Mouse (Mus musculus) lung, postnatal 10 days (tissue): Measurements from ENCODE around the gene Ick.
"Not testable (repeated sequence)": the region's sequence is repeated elsewhere in the genome, so short reads cannot be mapped to it uniquely, and the experiment has no call there.

Source experiments
- DNase-seq: peaks from one replicate; pipeline ENCODE4 v3.0.0; 2021

Gene Ick

GRCm38 (mm10) chr9:78108796-78109239 is at the start of gene Ick, which contains the start of gene Fbxo9:
TSS of gene Ick (plus strand) at chr9:78109192.
TSS of gene Fbxo9 (minus strand) at chr9:78109065.
- peak; percentile 96 for DNase-seq

GRCm38 (mm10) chr9:78059525-78060120 is 49.4 kb upstream of the Ick start:
- no peak for DNase-seq

DNA sequence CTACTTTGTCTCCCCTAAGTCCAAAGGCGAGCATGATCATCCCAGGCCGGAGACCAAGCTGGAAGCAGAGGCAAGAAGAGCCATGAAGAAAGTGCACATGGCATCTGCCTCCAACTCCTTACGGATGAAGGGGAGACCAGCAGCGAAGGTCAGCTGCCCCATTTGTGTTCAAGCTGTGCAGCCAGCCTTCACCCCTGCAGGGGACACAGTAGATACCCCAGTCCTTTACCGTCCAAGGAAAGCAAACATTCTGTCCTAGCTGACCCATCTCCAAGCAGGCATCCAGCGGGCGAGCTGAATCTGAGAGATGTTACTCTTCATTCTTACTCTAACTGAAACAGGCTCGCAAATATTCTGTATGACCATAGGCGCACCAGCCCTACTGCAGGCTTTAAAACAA is 46.6 kb upstream of the Ick start:
- DNase-seq, result no peak

DNA sequence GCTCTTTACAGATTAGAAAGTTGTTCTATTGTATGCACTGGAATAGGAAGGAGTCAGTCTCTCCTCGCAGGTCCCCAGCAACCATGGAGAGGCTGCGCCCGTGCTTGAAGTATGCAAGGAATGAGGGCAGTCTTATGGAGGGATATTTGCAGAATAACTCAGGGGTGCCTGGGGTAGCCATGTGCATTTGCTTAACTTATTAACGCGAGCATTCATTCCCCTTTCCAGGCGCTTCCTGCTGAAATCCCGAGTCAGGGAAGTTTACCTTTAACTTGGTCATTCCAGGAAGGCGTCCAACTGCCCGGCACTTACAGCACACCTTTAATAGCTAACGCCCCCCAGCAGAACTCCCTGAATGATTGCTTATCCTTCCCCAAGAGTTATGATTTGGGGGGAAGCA is 44.9 kb upstream of the Ick start:
- peak; percentile 14 for DNase-seq

DNA sequence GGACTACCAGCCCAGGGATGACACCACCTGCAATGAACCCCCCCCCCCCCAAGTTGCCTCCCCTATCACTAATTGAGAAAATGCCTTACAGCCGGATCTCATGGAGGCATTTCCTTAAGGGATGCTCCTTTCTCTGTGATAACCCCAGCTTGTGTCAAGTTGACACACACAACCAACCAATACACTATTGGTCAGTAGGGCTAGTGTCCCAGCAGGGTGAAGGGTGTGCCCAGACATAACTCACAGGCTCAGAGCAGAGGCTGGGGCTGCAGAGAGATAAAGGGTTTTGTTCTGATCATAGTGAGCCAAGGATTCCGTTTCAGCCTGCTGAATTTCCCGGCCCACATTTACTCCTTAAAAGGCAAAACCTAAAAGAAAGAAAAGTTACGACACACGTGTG is 38.5 kb upstream of the Ick start:
- DNase-seq, result no peak

DNA sequence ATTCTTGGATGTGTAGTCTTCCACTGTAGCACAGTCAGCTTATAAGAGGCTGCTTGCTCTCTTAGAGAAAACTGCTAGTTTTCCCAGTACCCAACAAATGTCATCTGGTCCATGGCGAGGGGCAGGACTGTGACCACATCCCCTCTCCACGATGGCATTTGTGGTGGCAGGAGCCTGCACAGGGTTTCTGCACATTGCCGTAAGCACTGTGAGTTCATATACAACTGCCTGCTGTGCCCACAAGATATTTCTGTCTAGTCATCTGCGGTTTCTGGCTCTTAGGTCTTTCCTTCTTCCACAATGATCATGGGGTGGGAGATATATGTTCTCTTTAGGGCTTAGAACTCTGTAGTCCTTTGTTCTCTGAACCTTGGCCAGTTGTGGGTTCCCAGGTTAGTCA is 37.4 kb upstream of the Ick start:
- DNase-seq, result no peak

- DNase-seq, result not testable (repeated sequence)
These were observed 35.7 kb upstream of the Ick start for GRCm38 (mm10) chr9:78073291-78073690.

DNA sequence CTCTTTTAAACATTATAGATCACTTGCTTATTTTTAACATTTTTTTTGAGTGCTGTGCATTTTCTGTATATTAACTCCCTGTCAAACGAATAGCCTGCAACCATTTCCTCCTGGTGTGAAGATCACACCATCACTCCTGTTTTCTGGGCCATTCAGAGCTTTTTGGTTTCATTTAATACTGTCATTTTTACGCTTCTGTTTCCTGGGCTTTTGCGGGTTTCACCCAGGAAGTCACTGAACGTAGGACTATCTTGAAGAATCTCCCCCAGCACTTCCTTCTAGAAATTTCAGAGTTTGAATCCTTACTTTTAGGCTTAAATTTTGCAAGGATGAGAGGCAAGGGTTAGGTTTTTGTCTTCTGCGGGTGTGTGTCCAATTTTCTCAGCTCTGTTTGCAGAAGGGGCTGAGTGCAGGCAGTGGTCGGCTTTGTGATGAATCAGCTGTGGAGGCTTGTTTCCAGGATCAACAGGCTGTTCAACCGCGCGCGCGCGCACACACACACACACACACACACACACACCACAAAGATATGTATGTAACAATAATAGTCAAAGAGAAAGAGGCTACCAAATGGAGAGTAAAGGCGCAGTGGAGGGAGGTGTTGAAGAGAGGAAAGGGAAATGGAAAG is 35.2 kb upstream of the Ick start:
- no peak for DNase-seq

GRCm38 (mm10) chr9:78075256-78075655 is 33.7 kb upstream of the Ick start:
- DNase-seq, result no peak

DNA sequence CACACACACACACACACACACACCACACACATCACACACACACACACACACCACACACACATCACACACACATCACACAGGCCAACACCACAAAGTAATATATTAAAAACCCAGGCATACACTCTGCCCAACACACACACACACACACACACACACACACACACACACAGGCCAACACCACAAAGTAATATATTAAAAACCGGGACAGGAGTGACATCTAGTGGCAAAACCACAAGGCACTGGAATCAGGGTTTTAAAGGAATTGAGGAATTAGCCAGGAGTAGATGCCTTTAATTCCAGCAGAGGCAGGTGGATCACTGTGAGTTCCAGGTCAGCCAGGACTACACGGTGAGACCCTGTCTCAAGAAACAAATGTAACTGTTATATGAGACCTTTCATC is 30.8 kb upstream of the Ick start:
- DNase-seq, result peak; percentile 36

- DNase-seq, result no peak
These were observed 27.2 kb upstream of the Ick start for GRCm38 (mm10) chr9:78081835-78082234.

DNA sequence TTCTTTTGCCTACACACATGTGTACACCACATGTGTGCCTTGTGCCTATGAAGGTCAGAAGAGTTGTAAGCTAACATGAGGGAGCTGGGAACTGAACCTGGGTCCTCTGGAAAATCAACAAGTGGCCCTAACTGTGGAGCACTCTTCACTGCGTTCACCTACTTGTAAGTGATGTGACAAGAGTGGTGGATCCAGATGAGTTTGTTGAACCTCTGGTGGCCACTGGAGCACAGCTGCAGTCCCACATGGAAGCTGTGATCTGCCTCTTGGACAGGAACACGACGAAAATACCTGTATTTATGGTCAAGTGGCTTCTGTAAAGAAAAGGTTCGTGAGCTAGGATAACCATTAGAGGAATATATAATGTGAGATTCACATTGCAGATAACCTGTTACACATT is 24.7 kb upstream of the Ick start:
- DNase-seq, result no peak

DNA sequence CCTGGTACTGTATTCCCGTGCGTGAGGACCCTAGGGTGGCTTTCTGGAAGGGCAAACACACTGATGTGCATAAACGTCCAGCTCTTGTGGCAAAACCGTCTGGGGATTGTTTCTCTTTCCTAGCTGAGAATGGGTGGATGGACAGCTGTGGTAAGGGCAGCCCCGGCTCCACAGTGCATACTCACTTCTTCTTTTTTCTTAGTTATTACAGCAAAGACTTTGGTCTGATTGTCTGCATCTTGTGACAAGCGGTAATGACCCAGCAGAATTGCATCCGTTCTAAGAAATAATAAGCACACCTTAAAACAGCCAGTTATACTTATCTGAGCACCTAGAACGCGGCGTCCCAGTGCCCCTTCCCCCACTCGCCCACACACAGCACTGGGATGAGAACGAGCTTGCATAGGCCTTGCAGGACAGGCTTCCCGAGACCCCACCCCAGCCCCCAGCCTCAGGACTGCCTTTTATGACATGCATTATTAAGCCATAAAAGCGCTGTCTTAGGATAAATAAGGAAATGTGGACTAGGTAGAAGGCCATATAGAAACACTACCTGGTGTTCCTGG is 23.2 kb upstream of the Ick start:
- DNase-seq, result no peak

GRCm38 (mm10) chr9:78087751-78088150 is 21.2 kb upstream of the Ick start:
- DNase-seq, result no peak

- DNase-seq, result no peak
These were observed 20.5 kb upstream of the Ick start for GRCm38 (mm10) chr9:78088521-78088920.

- DNase-seq, result no peak
These were observed 20.0 kb upstream of the Ick start for GRCm38 (mm10) chr9:78088971-78089370.

DNA sequence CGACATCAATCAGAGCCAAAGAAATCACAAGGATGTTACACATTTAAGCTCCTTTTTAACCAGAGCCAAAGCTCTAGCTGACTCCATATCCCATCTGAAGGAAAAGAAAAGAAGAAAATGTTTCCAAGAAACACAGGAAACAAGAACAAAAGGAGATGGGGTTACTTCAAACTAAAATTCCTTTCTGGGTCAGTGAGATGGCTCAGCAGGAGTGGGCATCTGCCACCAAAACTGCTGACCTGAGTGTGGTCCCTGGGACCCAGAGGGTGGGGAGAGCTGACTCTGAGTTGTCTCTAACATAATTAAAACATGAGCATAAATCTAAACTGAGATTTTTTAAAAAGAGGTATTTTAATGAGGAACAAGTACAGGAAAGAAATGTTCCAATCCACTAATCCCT is 19.1 kb upstream of the Ick start:
- no peak for DNase-seq

DNA sequence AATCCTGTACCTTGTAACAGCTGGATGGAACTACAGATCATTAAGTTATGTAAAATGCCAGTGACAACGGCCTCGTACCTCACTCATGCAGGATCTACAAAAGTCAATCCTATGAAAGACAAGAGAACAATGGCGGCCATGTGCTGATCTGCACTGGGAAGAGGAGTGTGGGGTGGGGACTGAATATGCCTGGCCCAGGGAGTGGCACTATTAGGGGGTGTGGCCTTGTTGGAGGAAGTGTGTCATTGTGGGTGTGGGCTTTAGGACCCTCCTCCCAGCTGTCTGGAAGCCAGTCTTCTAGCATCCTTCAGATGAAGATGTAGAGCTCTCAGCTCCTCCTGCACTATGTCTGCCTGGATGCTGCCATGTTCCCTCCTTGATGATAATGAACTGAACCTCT is 18.4 kb upstream of the Ick start:
- DNase-seq, result no peak

- no peak for DNase-seq
These were observed 13.3 kb upstream of the Ick start for GRCm38 (mm10) chr9:78095686-78096085.

DNA sequence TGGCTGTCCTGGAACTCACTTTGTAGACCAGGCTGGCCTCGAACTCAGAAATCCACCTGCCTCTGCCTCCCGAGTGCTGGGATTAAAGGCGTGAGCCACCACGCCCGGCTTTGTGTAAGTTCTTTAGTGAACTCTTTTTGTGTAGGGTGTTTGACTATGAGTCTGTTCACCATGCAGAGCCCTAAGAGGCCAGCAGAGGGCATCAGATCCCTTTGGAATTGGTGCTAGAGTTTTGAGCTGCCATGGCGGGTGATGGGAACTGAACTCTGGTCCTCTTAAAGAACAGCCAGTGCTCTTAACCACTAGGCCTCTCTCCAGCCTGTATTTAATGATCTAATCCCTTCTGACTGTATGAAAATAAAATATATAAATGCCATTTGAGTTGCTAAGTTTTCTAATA is 12.6 kb upstream of the Ick start:
- no peak for DNase-seq

DNA sequence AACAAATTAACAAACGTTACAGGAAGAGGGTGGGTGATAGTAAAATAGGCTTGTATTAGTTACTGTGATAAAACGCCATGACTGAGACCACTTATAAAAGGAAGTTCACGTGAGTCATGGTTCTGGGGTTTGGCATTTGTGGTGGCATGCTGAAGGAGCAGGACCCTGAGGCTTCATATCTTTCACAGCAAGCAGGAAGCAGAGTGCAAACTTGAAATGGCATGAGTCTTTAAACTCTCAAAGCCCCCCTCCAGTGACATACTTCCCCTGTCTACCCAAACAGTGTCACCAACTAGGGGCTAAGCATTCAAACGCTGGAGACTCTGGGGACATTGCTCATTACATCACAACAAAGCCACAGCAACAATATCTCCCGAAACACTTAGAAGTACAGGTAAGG is 8.0 kb upstream of the Ick start:
- DNase-seq, result no peak

GRCm38 (mm10) chr9:78101431-78101830 is 7.6 kb upstream of the Ick start:
- DNase-seq, result no peak

DNA sequence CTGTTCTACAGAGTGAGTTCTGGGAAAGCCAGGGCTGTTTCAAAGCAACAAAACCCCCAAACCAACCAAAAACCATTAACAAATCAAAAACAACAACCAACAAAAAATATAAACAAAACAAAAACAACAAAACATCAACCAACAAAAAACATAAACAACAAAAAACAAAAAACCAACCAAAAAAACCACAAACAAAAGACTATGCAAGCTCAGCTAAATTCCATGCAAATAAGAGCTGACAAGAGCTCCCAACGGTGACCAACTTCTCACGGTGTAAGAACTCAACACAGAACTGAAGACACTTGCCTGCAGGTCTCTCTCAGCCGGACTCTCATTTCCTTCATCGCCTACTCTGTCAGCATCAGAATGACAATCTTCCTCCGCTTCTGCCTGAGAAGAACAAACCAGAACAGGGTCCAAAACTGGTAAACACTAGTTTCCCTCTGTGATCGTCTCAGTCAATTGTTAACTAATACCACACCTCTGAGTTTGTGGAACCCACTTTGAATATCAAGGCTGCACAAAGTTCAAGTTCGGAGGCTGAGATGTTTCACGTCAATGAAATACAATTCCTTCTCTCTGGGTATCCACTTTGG is 4.9 kb upstream of the Ick start:
- DNase-seq, result no peak

GRCm38 (mm10) chr9:78104973-78105372 is 4.0 kb upstream of the Ick start:
- no peak for DNase-seq
